Mouse (Mus musculus): ENCODE results near the gene Fbxl3.

Gene Fbxl3

DNA sequence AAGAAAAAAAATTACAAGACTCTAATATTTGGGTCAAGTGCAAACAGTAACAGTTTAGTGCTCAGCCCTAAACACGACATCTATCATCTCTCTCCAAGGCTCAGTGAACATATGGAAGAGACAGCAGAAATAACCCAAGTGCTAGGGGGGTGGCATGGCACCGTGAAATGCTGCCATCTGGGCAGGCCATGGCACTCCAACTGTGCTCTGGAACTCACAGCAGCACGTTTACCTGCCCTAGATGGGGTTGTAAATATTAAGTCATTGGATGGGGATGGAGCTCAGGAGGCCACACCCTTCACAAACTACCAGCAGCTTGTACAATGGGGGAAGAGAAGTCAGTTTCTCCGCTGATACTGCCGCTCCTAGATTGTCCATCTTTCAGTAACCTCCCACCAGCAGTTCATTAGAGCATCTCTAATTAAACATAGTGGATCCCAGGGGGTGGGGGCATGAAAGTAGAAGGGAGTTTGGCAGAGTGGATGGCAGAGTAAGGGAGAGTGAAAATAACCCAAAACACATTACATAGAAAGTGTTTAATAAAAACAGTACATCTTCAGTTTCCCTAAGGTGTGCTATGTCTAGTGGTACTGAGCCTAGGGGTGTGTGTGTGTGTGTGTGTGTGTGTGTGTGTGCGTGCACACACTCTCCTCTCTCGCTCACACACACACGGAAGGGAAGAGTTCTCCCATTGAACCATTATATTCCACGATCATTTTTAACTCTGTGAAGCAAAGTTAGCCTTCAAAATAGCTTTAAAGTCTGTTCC is 20.0 kb downstream of the Fbxl3 start:
- no peak for DNase-seq

DNA sequence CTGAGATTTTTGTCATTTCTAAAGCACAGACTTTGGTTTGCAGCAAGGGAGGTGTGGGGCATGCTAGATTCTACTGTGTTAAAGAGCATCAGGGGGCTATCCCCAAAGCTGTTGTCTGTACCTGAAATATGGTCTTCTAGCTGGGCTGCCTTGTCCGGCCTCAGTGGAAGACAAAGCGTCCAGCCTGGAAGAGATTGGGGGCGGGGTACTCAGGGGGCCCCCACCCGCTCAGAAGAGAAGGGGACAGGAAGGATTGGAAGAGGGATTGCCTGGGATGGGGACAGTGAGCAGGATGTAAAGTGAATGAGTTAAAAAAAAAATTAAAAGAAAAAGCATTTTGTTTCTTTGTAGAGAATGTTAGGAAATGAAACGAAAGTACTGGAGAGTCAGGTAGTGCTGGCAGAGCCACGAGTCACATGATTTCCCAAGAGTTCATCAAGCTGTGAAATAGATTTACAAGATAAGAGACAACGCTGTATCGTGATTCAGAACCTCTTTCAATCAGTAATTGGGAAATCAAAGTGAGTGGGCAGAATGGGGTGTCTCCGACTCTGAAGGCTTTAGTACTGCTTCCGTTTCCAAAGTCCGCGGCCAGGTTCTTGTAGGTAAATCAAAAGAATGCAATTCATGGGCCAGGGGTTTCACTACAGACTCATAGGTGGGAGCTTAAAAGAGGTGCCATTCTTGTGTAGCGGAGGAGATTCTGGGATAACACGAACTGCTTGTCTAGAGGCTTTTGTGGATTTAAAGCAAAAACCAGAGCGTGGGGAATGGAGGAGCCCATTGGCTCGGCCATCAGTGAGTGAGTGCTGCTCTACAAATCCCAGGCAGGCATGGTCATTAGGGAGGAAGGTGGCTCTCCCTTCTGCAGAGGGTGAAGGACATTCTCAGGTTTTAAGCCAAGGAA is 21.1 kb downstream of the Fbxl3 start:
- no peak for DNase-seq

DNA sequence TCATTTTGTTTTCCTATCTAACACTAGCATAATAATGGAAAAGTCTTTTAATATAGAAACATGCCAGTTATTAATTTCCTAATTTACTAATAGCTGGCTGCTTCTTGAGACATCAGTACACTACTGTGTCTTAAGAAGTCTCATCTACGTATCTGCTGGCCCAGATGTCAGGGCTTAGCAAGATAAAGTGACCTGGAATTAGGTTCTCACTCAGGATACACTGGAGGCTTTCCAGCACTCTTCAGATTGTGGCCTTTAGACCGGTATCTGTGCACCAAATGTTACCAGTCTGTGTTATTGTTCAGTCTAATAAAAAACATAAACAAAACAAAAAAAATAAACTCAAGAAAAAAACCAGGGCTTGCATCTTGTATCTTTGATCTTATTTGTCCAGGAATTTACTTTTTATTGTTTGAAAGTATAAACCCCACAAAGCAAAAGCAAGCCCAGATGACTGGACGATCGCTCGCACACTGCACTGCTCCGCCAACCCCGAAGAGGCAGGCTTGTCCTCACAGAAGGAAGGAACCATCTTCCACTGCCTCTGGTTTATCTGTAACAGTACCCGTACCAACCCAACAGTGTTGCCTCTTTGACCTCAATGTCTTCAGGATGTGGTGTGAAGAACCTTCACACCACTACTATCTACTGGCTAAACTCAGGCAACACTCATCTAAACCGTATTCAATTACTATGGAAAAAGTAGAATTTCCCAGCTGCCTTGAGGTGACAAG is 21.9 kb downstream of the Fbxl3 start:
- no peak for DNase-seq

DNA sequence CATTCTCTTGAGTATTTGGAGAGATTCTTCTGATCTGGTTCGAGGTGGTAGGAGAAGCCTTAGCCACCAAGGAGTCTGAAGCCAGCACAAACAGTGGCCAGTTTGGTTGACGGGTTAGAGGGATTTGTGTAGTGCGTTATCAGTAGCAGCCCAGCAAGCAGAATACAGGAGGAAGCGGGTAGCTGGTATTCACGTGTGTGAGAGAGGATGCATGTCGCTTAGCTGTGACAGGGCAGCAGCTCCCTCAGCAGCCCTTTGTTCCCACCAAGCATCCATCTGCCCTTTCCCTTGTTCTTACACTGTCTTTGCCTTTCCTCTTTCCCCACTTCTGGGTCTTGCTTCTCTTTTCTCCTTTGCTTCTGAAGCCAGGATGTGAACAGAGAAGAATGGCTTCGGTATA is 24.2 kb downstream of the Fbxl3 start:
- DNase-seq = no peak

DNA sequence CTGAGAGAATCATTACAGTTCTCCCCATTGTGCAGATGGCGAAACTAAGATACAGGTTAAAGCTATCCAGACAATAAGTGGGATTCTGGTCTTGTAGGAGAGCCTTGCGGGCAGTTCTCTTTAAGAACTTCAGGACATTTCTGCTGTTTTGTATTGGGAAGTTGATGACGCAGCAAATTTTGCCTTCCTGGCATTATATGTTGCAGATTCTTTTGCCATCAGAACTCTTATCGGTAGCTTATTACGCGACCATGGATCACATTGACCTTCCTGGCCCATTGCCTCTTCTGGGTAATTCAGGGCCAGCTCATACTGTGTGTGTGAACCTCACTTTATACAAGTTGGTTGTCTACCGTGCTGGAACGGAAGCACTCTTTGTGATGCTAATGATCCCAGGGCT is 25.5 kb downstream of the Fbxl3 start:
- DNase-seq = no peak

DNA sequence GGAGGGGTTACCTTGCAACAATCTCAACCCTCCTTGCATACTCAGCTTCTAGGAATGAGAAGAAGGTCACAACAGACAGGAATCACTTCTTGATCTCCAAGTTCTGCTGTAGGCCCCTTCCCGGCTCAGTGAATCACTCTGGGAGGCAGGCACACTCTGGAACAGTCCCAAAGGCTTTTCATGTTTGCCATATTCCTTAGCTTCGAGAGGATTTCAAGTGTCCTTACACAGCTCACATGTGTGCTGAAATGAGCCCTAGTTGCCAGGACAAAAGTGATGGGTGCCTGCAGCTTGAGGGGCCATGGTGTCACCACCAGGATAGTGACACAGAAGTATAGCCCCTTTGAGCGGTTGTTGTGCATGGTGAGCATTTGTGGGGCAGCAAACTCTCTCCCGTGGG is 26.6 kb downstream of the Fbxl3 start:
- DNase-seq = no peak

DNA sequence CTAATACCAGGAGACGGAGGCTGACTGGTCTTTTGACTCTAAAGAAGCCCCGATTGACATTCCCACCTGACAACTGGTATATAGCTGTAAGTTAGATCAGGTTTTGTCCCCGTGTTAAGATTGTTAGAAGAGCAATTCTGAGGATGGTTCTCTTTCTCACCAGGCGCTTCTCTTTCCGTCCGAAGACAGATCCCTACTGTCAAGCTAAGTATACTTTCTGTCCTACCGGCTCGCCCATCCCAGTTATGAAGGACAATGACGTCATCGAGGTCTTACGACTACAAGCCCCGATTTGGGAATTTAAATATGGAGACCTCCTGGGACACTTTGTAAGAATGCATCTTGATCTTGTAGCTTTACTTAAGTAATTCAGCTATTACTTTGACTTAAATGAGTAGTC is 27.9 kb downstream of the Fbxl3 start:
- no peak for DNase-seq

DNA sequence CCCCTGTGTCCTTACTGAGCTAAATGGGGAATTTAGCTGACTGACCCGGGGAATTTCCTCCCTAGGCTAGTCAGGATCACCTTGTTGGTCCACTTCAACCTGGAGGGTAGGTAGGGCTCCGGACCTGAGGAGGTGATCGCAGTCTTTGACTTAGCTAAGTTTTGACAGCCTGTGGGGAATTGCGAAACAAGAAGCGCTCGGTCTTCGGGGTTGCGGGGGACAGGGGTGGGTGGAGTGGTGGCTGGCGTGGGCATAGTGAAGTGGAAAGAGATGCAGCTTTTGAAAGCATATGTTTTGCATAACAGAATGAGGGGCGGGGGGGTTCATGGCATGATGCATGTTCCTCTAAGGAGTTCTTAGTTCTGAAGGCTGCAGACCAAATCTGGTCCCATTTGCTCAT is 28.6 kb downstream of the Fbxl3 start:
- no peak for DNase-seq

DNA sequence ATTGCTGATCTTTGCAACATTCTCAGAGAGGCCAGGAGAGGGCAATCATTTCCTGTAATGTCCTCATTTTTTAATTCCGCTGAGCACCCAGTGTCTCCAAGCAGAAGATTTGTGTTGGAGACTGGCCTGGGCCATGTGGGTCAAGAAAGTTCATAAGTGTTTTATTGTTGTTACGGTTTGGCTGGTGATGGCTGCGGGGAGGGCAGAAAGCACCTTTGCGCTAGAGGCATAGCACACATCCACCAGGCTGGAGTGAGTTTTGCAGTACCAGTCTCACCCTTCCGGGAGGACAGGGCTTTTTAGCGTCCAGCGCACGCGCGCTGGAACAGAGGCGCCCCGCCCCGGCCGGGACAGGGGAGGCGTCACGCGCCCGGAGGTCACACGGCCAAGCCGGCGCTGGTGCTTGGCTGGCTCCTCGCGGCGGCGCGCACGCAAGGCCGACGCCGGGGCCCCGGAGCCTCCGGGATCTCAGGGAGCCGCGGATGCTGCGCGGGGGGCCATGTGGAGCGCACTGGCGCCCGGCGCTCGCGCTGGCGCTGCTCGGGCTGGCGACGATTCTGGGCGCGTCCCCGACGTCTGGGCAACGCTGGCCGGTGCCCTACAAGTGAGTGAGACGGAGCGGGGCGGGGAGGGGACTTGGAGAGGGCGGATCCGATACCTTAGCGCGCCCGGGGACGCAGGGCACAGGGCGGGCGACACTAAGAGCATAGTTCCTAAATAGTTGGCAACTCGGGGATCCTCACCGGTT is 29.3 kb downstream of the Fbxl3 start, which contains the start of gene Cln5:
Cln5 (plus strand) TSS at position 353 of the 748 bp plus-strand sequence.
- peak; percentile 89 for DNase-seq

DNA sequence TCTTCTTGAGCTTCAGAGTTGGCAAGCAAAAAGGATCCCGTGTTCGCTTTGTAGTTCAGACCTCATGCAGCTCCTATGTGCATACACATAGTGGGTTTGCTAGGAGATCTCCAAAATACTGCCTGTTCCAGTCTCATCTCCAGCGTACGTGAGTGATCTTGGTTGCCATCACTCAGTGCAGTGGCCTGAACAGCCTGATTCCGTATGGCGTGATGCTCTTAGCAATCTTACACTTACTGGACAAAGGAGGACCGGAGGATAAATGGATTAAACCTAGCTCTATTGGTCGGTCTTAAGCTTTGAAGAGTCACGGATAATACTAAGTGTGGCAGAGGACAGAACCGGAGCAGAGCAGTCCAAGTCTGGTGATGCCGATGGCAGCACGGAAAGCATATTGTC is 29.9 kb downstream of the Fbxl3 start:
- DNase-seq = no peak

DNA sequence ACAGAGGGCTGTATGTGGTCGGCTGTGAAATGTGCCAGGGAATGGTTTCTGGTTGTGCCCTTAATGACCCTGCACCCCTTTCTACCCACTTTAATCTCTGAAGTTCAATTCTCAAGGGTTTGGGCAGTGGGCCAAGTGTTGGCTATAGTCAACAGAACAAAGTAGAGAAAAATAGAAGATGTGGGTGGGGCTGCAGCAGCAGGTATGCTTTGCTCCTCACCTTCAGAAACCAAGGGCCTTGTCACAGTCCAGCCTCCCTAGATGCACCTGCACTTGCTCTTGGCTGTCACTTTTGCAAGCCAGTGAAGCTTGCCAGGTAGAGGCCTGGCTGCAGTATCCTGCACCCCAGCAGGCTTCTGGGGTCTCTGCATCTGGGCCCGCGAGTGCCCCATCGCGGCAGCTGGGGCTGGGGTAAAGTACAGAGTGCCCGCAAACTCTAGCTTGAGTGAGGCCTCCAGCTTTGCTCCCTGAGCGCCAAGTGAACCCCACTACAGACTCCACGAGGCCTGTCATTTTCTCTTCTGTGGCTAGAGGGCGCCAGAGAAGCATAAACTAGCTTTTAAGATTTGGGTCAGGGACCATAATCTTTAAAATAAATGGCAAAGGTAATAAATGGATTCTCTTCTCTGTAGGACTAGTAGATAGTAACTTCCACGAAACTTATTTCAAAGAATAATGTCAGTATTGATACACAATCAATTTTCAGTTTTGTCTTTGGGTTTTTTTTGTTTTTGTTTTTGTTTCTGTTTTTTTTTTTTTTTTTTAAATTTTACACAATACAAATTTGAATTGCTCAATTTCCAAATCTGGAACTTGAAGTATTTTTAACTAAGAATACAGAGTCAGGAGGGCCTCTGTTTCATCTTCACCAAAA is 33.8 kb downstream of the Fbxl3 start:
- peak; percentile 63 for DNase-seq

DNA sequence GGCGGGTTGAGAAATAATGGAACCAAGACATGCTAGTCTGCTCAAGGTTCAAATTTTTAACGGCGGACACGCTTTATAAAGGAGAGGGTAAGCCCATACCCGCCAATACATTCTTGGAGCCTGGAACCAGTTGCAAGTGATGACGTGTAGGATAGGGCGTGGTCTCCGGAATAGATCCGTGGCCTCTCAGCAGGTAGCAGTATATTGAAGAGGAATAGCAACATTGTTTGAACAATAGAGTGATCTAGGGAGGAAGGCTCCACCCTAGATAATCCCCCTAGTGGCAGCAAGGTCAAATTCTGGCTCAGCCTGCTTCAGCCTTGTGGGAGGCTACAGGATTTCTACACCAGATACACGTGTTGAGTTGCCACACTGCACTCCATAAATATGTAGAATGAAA is 39.9 kb downstream of the Fbxl3 start:
- DNase-seq = no peak

DNA sequence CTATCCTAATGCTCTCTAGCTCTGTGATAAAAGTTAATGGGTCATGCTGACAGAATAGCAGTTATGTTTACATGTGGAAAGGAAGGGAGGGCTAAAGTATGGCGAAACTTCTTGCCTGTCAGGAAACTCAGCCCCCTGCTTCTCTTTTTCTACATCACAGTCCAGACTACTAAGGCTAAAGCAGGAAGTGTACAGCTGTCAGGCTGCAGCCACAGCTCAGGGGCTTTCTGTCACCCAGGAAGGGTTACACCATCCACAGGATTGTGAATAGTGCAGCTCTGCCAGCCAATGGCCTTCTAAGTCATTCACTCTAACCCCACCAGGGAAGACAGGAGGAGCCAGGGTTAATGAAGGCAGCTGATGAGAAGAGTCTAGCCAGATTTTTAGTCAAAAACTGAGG is 40.4 kb downstream of the Fbxl3 start:
- DNase-seq = no peak

DNA sequence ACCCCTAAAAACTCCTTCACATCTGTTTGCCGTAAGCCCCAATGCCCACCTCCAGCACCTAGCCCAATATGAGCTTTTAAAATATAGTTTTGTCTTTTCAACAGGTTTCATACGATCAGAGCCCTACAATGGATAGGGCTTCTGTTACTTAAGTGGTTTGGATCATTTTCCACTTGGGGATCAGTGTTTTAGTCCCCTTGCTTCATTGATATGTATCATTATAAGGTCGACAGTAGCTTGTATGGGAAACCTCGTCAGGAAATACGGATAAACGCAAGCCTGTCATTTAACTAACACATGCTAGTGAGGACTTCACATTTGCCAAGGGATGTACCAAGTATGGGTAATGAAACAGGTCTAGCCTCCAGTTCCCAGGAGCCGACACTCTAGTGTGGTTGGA is 42.8 kb downstream of the Fbxl3 start:
- no peak for DNase-seq

DNA sequence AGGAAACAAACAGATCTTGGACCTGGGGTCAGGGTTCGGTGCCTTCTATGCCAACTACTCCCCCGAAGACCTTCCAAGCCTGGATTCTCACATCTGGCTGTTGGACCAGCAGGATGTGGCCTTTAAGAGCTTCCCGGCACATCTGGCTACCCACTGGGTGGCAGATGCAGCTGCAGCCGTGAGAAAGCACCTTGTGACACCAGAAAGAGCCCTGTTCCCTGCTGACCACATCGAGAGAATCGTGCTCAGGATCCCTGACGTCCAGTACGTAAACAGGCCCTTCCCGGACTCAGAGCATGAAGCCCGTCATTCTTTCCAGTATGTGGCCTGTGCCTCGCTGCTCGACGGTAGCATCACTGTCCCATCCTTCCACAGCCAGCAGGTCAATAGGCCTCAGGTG is 44.6 kb downstream of the Fbxl3 start:
- no peak for DNase-seq

DNA sequence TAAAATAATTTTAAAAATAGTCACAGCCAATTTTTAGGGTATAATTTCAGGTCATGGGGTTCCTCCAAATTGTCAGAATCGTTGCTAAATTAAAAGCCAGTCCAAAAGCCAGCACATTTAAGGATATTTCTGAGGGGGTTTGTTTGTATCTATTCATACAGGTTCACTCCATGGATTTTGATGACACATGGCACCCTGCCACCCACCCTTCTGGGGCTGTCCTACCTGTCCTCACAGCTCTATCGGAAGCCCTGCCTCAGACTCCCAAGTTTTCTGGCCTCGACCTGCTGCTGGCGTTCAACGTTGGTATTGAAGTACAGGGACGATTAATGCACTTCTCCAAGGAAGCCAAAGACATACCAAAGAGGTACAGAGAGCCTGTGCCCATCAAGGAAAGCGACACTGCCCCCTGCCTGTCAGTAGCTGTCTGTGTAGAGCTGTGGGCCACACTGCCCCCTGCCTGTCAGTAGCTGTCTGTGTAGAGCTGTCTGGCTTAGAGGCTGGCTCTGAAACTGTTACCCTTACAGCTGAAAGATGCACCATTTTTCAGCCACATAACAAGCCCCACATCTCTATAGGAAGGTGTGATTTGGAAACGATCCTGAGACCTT is 48.1 kb downstream of the Fbxl3 start:
- DNase-seq = peak; percentile 62

DNA sequence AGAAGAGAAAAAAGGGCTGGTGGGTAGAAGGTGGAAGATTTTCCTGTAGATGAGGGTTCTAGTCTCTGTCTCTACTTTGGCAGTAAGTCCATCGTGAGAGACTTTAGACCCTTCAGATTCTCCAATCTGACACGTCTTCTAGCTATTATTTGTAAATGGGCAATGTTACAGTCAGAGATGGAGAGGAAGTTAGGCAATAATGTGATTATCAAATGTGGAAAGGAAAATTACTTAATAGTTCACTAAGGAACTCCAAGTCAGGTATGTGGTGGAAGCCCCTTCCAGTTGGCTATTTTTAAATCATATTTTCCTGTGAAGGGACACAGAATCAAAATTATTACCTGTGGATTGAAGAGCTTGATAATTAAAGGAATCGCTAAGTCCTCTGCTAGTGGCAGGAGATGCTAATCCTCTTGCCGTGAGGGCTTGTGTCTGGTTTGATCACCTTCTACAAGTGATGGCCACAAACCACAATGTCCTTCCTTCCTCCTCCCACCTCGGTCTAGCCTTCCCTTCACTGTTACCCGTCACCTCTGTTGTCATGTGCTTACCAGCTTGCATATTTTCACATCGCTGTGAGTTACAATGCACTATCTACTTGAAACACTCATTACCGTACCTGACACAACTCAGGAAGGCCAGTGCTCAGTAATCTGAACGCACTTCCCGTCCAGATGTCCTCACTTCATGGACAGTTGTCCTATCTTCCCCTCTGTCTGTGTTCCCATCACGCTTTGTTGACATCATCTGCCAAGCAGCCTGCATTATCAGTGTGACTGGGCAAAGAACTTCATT is 50.9 kb downstream of the Fbxl3 start:
- no peak for DNase-seq

DNA sequence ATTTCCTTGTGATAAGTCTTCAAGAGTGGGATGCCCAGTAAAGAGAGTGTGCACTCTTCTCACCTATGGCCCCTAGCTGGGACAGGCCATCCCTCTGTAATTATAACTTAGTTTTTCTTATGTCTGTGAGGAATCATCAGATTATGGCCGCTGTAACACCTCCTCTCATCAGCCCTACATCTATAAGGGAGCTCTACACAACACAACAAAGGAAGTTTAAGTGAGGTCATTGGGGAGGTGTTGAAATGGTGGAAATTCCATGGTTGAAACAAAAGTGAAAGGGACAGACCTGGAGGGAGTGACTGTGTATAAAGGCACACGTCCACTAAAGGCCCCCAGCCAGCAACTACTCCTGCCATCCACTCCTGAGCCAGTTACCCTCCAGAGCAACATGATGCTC is 52.7 kb downstream of the Fbxl3 start, which contains the start of gene Acod1:
Acod1 (plus strand) TSS at position 301 of the 400 bp plus-strand sequence.
- DNase-seq = no peak

DNA sequence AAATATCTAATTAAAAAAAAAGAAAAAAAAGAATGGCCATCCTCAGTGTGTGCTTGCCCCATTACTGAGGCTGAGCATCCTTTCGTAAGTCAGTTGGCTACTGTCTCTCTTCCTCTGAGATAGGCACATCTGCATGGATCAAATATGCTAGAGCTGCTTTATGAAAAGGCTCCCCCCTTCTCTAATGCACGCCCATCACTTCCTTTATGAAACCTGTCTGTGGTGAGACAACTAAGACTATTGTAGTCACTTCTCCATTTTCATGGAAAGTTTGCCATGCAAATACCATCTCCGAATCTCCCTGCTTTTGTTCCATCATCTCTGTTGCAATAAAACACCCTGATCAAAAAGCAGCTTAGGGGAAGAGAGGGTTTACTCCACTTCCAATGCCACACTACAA is 62.4 kb downstream of the Fbxl3 start:
- no peak for DNase-seq

DNA sequence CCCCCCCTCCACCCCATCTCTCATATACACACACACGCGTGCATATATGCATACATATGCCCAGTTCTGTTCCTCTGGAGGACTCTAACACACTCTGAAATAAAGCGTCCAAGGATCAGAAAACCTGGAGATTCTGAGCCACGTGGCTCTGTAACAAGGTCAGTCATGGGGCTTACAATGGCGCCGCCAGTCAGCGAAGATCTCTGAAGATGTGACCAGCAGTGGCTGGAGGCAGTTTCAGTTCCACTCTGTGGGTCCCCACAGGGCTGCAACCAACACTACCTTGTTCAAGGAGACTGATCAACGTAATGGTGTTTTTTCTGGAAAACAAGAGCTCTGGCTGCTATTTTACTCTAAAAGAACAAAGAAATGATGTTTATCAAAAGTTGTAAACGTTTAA is 65.3 kb downstream of the Fbxl3 start:
- no peak for DNase-seq
